Mouse (Mus musculus) E14TG2a.4 (cell line): ENCODE data around the gene Nipal3.

Experiments used
- CTCF ChIP-seq: conservative IDR thresholded peaks from 2 replicates; pipeline ENCODE4 v1.5.1; 2014; ENCODE audit warnings: low read length
- NANOG ChIP-seq: IDR thresholded peaks from 2 replicates; pipeline ENCODE4 v1.6.1; 2014; ENCODE audit warnings: borderline replicate concordance, low read length, mixed read lengths
- POU5F1 ChIP-seq: IDR thresholded peaks from 2 replicates; pipeline ENCODE4 v1.6.1; 2014; ENCODE audit warnings: low read length, borderline replicate concordance

GRCm38 (mm10) chr4:135486352-135486751 is 8.5 kb downstream of the Nipal3 start:
- TF ChIP-seq CTCF (no peak), POU5F1 (no peak), NANOG (no peak)
